Mouse (Mus musculus): ENCODE data around the gene Sele. TPM values are rescaled to one million over a fixed set of nuclear protein-coding genes. Genes with fewer than 3 reads are reported as not detected.

Gene Sele
- polyA plus RNA-seq, 1 experiment = not detected

- no peaks in the 10 kb centered on the region for H3K27me3 ChIP-seq (replicated peaks)
- TF ChIP-seq GATA1 (IDR thresholded peaks at IDR 0.05; ENCODE audit: borderline replicate concordance, low read length) (no peak), FLI1 (IDR thresholded peaks at IDR 0.05; ENCODE audit: low read length) (no peak)
- no peak overlapping the region for H3K4me3 ChIP-seq (replicated peaks)
- H3K4me1 ChIP-seq = peaks cover 45% of the 10 kb centered on the region
- peaks cover 11% of the 10 kb centered on the region for H3K36me3 ChIP-seq (replicated peaks; ENCODE audit: low read length)
- no peaks in the 10 kb centered on the region for H3K9me3 ChIP-seq
These were observed 21.2 kb downstream of the Sele start for GRCm38 (mm10) chr1:164069261-164069660.

DNA sequence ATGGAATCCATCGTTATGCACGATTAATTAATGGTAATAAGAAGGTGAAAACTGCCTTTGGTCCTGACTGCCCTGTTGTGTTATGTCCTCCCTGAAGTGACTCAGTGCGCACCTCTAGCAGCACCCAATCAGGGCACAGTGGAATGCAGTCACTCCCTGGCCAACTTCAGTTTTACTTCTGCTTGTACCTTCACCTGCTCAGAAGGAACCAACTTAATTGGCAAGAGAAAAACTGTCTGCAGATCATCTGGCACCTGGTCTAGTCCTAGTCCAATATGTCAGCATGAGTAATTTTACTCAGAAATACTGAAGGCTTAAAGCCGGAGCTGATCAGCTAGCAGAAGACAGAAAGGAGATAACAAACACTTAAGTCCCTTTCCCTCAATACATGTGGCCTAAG, 22.4 kb downstream of the Sele start:
- Histone ChIP-seq H3K9me3 (no peaks in the 10 kb centered on the region), H3K36me3 (replicated peaks; ENCODE audit: low read length) (peaks cover 10% of the 10 kb centered on the region), H3K4me1 (peaks cover 41% of the 10 kb centered on the region), H3K4me3 (replicated peaks) (no peak overlapping the region), H3K27me3 (replicated peaks) (no peaks in the 10 kb centered on the region)
- no peak for TF ChIP-seq GATA1 (IDR thresholded peaks at IDR 0.05; ENCODE audit: borderline replicate concordance, low read length)
- no peak for TF ChIP-seq FLI1 (IDR thresholded peaks at IDR 0.05; ENCODE audit: low read length)

DNA sequence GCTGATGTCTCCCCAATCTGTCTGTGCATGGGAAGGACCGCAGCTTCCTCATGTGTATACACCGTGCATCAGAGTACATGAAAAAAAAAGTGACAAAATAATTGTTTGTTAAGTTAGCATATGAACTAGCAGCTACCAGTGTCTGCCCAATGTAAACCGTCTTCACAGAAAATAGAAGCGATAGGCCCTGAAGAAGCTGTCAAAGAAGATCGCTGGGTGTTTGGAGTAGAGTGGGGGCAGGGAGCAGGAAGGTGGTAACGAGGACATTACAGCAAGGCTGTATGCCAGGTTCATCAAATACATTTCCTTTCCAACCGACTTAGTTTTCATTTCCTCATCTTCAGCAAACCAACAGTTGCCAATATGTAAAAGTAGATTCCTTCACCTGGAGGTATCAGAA, 23.1 kb downstream of the Sele start:
- Histone ChIP-seq H3K27me3 (replicated peaks) (no peaks in the 10 kb centered on the region), H3K9me3 (no peaks in the 10 kb centered on the region), H3K4me3 (replicated peaks) (no peak overlapping the region), H3K36me3 (replicated peaks; ENCODE audit: low read length) (peaks cover 8% of the 10 kb centered on the region), H3K4me1 (peaks cover 42% of the 10 kb centered on the region)
- TF ChIP-seq FLI1 (IDR thresholded peaks at IDR 0.05; ENCODE audit: low read length) (no peak), GATA1 (IDR thresholded peaks at IDR 0.05; ENCODE audit: borderline replicate concordance, low read length) (no peak)

DNA sequence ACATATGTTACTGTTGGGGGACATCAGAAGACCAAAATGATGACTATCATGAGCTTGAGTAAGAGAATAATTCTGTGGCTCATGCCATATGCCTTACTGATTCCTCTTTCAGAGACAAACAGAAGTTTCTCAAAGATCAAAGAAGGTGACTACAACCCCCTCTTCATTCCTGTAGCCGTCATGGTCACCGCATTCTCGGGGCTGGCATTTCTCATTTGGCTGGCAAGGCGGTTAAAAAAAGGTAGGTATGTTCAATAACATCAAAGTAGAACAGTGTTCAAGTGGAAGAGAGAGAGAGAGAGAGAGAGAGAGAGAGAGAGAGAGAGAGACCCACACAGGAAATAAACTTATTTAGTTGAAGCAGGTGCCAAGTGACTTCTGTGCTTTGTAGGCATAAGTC, 24.0 kb downstream of the Sele start:
- Histone ChIP-seq H3K4me3 (replicated peaks) (no peak overlapping the region), H3K9me3 (no peaks in the 10 kb centered on the region), H3K36me3 (replicated peaks; ENCODE audit: low read length) (peaks cover 8% of the 10 kb centered on the region), H3K4me1 (peaks cover 50% of the 10 kb centered on the region), H3K27me3 (replicated peaks) (no peaks in the 10 kb centered on the region)
- TF ChIP-seq GATA1 (IDR thresholded peaks at IDR 0.05; ENCODE audit: borderline replicate concordance, low read length) (no peak), FLI1 (IDR thresholded peaks at IDR 0.05; ENCODE audit: low read length) (no peak)

GRCm38 (mm10) chr1:164073091-164073490, 25.1 kb downstream of the Sele start:
- Histone ChIP-seq H3K9me3 (no peaks in the 10 kb centered on the region), H3K4me3 (replicated peaks) (no peak overlapping the region), H3K27me3 (replicated peaks) (no peaks in the 10 kb centered on the region), H3K36me3 (replicated peaks; ENCODE audit: low read length) (peaks cover 8% of the 10 kb centered on the region), H3K4me1 (peaks cover 58% of the 10 kb centered on the region)
- TF ChIP-seq GATA1 (IDR thresholded peaks at IDR 0.05; ENCODE audit: borderline replicate concordance, low read length) (no peak), FLI1 (IDR thresholded peaks at IDR 0.05; ENCODE audit: low read length) (no peak)

- TF ChIP-seq FLI1 (IDR thresholded peaks at IDR 0.05; ENCODE audit: low read length) (no peak), GATA1 (IDR thresholded peaks at IDR 0.05; ENCODE audit: borderline replicate concordance, low read length) (no peak)
- peaks cover 8% of the 10 kb centered on the region for H3K36me3 ChIP-seq (replicated peaks; ENCODE audit: low read length)
- H3K4me1 ChIP-seq = peaks cover 65% of the 10 kb centered on the region
- peaks cover 2% of the 10 kb centered on the region for H3K27me3 ChIP-seq (replicated peaks)
- H3K4me3 ChIP-seq (replicated peaks) = no peak overlapping the region
- no peaks in the 10 kb centered on the region for H3K9me3 ChIP-seq
These were observed 25.8 kb downstream of the Sele start for GRCm38 (mm10) chr1:164073803-164074202.

DNA sequence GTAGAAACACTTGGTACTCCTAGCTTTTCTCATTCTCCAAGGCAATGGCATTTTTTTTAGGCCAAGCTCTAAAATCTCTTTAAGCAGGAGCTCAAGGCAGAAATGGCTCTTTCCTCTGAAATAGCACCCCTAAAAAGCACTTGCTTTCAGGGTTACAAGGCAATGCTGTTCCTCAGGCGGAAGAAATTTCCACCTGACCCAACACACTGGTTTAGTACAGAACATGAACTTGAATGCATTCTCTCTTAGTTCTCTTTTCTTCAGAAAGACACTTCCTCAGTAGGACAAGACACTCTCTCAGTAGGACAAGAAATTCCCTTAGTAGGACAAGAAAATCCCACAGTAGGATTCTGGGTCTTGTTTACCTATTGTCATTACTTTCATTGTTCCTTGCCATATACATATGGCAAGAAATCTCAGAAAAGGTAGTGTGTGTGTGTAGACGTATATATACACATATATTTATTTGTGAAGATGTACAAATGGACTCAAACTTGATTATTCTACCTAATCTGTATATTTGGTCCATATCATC, 26.6 kb downstream of the Sele start:
- Histone ChIP-seq H3K9me3 (no peaks in the 10 kb centered on the region), H3K27me3 (replicated peaks) (peaks cover 6% of the 10 kb centered on the region), H3K4me3 (replicated peaks) (no peak overlapping the region), H3K36me3 (replicated peaks; ENCODE audit: low read length) (peaks cover 8% of the 10 kb centered on the region), H3K4me1 (peaks cover 73% of the 10 kb centered on the region)
- TF ChIP-seq GATA1 (IDR thresholded peaks at IDR 0.05; ENCODE audit: borderline replicate concordance, low read length) (no peak), FLI1 (IDR thresholded peaks at IDR 0.05; ENCODE audit: low read length) (no peak)

DNA sequence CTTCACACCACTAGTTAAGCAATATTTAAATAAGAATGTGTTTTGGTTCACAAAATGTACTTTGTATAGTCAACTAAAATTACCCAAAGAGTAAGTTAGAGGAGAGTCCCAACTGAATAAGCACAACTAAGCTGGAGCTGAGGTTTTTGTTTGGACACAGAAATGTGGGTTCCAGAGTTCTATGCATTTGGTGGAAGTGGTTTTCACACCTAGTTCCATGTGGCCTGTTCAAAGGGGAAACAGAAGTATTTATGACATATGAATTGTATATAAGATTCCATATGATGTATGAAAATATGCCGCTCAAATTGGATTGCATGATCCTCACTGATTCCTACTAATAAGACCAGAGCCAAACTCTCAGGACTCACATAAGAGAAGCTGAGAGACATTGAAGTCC, 27.4 kb downstream of the Sele start:
- TF ChIP-seq GATA1 (IDR thresholded peaks at IDR 0.05; ENCODE audit: borderline replicate concordance, low read length) (no peak), FLI1 (IDR thresholded peaks at IDR 0.05; ENCODE audit: low read length) (no peak)
- H3K9me3 ChIP-seq = no peaks in the 10 kb centered on the region
- H3K4me3 ChIP-seq (replicated peaks) = no peak overlapping the region
- H3K4me1 ChIP-seq = peaks cover 72% of the 10 kb centered on the region
- peaks cover 6% of the 10 kb centered on the region for H3K27me3 ChIP-seq (replicated peaks)
- H3K36me3 ChIP-seq (replicated peaks; ENCODE audit: low read length) = peaks cover 8% of the 10 kb centered on the region

- Histone ChIP-seq H3K36me3 (replicated peaks; ENCODE audit: low read length) (peaks cover 8% of the 10 kb centered on the region), H3K27me3 (replicated peaks) (peaks cover 11% of the 10 kb centered on the region), H3K4me1 (peaks cover 64% of the 10 kb centered on the region), H3K9me3 (no peaks in the 10 kb centered on the region), H3K4me3 (replicated peaks) (no peak overlapping the region)
- TF ChIP-seq GATA1 (IDR thresholded peaks at IDR 0.05; ENCODE audit: borderline replicate concordance, low read length) = no peak
- no peak for TF ChIP-seq FLI1 (IDR thresholded peaks at IDR 0.05; ENCODE audit: low read length)
These were observed 28.4 kb downstream of the Sele start for GRCm38 (mm10) chr1:164076441-164076840.

DNA sequence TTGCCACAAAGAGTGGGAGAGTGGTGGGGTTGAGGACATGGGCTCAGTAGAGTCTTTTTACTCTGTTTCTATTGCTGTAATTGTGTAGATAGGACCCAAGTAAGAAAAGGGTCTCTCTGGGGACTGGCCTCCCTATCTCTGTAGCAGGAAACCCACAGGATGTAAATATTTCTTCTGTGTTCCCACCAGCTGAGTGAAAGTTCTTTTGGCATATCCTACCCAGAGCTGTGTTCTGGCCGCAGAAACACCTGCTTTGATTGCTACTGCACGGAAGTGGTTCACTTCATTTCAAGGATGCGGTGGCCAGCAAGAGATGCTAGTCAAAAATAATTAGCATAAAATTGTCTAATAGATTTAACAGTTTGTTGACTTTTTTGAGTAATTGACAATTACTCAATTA, 29.0 kb downstream of the Sele start:
- no peak for TF ChIP-seq FLI1 (IDR thresholded peaks at IDR 0.05; ENCODE audit: low read length)
- TF ChIP-seq GATA1 (IDR thresholded peaks at IDR 0.05; ENCODE audit: borderline replicate concordance, low read length) = no peak
- Histone ChIP-seq H3K4me3 (replicated peaks) (no peak overlapping the region), H3K36me3 (replicated peaks; ENCODE audit: low read length) (peaks cover 8% of the 10 kb centered on the region), H3K9me3 (no peaks in the 10 kb centered on the region), H3K4me1 (peaks cover 64% of the 10 kb centered on the region), H3K27me3 (replicated peaks) (peaks cover 11% of the 10 kb centered on the region)

DNA sequence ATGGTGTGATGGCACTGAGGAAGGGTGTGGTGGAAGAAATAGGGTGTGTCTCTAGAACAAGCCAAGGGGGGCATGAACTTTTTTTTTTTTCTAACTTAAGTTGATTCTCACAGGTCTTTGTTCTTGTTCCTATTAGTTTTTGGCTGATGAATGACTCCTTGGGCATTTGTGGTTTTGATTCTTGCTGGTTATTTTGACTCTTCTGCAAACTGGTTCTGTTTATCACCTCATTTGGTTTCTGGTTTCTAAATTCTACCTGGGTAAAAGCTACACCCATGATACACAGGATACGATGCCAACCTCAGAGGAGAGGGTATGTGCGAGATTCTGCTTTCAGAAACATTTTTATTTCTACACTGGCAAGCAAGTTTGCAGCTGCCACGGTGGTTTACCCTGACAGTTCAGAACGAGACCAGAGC, 30.3 kb downstream of the Sele start:
- peaks cover 11% of the 10 kb centered on the region for H3K27me3 ChIP-seq (replicated peaks)
- no peaks in the 10 kb centered on the region for H3K9me3 ChIP-seq
- peaks cover 3% of the 10 kb centered on the region for H3K36me3 ChIP-seq (replicated peaks; ENCODE audit: low read length)
- H3K4me1 ChIP-seq = peaks cover 70% of the 10 kb centered on the region
- no peak overlapping the region for H3K4me3 ChIP-seq (replicated peaks)
- TF ChIP-seq GATA1 (IDR thresholded peaks at IDR 0.05; ENCODE audit: borderline replicate concordance, low read length) (no peak), FLI1 (IDR thresholded peaks at IDR 0.05; ENCODE audit: low read length) (no peak)
